Mouse (Mus musculus) kidney, embryonic 14.5 days (tissue): ENCODE measurements around the gene Kl. TPM values are rescaled to one million over a fixed set of nuclear protein-coding genes. Genes with fewer than 3 reads are reported as not detected.
A peak's percentile ranks its signal among the peaks of the same experiment; 100 is the strongest.

Experiments
- ATAC-seq: fragments of 200-750 bp; cut with Nextera tagmentation; 2 replicates; pipeline ENCODE4 v1.8.0; 2017; ENCODE audit warnings: moderate number of reproducible peaks, mild to moderate bottlenecking, moderate TSS enrichment, moderate library complexity; ENCODE audit not compliant: low FRiP score, low TSS enrichment
- H3K27ac ChIP-seq: fragments of 300-500 bp; sonication (generic); 2 replicates; pipeline ENCODE4 v1.5.1; 2014; ENCODE audit warnings: low read depth, mild to moderate bottlenecking, low read length, moderate library complexity, mixed read lengths
- H3K27me3 ChIP-seq: fragments of 300-500 bp; sonication (generic); 2 replicates; pipeline ENCODE4 v1.6.1; 2014; ENCODE audit warnings: mild to moderate bottlenecking, low read length; ENCODE audit not compliant: control insufficient read depth, insufficient read depth
- H3K36me3 ChIP-seq: fragments of 300-500 bp; sonication (generic); 2 replicates; pipeline ENCODE4 v1.6.1; 2014; ENCODE audit warnings: low read length, mixed read lengths; ENCODE audit not compliant: control insufficient read depth, insufficient read depth
- H3K4me1 ChIP-seq: fragments of 300-500 bp; sonication (generic); 2 replicates; pipeline ENCODE4 v1.6.1; 2014; ENCODE audit warnings: low read length, mixed read lengths; ENCODE audit not compliant: control insufficient read depth, insufficient read depth
- H3K4me2 ChIP-seq: fragments of 300-500 bp; sonication (generic); replicated peaks from 2 replicates; pipeline ENCODE4 v1.6.1; 2014; ENCODE audit warnings: low read depth, mild to moderate bottlenecking, low read length
- H3K4me3 ChIP-seq: fragments of 300-500 bp; sonication (generic); 2 replicates; pipeline ENCODE4 v1.5.1; 2014; ENCODE audit warnings: mild to moderate bottlenecking, low read length
- H3K9ac ChIP-seq: fragments of 300-500 bp; sonication (generic); 2 replicates; pipeline ENCODE4 v1.6.1; 2014; ENCODE audit warnings: low read depth, mild to moderate bottlenecking, low read length, moderate library complexity
- H3K9me3 ChIP-seq: fragments of 300-500 bp; sonication (generic); 2 replicates; pipeline ENCODE4 v1.6.1; 2016; ENCODE audit warnings: low read length; ENCODE audit not compliant: control insufficient read depth
- WGBS: fragments of 180-500 bp; shearing (Covaris S2); extraction: QIAGEN DNeasy Blood & Tissue Kit; methylation state at CpG from one replicate; pipeline ENCODE4 v1.1.7; 2014; 5-methylcytosine and 5-hydroxymethylcytosine counted together
- polyA plus RNA-seq: library from polyadenylated mRNA; unstranded; fragments of >200 nt; fragmentation: Nextera tagmentation; extraction: Ambion mirVana; gene quantifications from 2 replicates; pipeline ENCODE4 v1.2.1, GENCODE M21; 2014

Gene Kl
- 0.30 and 2.2 TPM in 2 replicates for polyA plus RNA-seq

- H3K9me3 ChIP-seq: no peaks in the 10 kb centered on the region
- H3K36me3 ChIP-seq: no peaks in the 10 kb centered on the region
- WGBS: under 1% methylated on average over 22 of the region's 22 CpGs
- H3K9ac ChIP-seq: peak within 1 kb of the TSS; percentile 44
- H3K4me1 ChIP-seq: no peaks in the 10 kb centered on the region
- H3K4me3 ChIP-seq: peak within 1 kb of the TSS; percentile 49
- peaks cover 20% of the 10 kb centered on the region for H3K27me3 ChIP-seq
- peak; percentile 61; the same call in 1 of the 2 replicates for ATAC-seq
- H3K27ac ChIP-seq: no peak within 1 kb of the TSS
- H3K4me2 ChIP-seq: peak within 1 kb of the TSS; percentile 89
Measured at GRCm38 (mm10) chr5:150952328-150952668, at the start of gene Kl. Gene Kl (plus strand): TSS chr5:150952607.

- Histone ChIP-seq H3K9me3 (no peaks in the 10 kb centered on the region), H3K27me3 (no peaks in the 10 kb centered on the region), H3K9ac (no peak overlapping the region), H3K4me3 (no peak overlapping the region), H3K27ac (no peak overlapping the region), H3K4me2 (no peak overlapping the region), H3K36me3 (no peaks in the 10 kb centered on the region), H3K4me1 (no peaks in the 10 kb centered on the region)
- ATAC-seq: peak; percentile 69; the same call in 1 of the 2 replicates
- WGBS: 49% methylated on average over 9 of the region's 9 CpGs
Measured at GRCm38 (mm10) chr5:150906053-150907040, 46.1 kb upstream of the Kl start.

GRCm38 (mm10) chr5:150912156-150912555 is 40.3 kb upstream of the Kl start:
- peaks cover 16% of the 10 kb centered on the region for H3K4me1 ChIP-seq
- peak overlapping the region; percentile 73 for H3K27ac ChIP-seq
- ATAC-seq: peak; percentile 82
- no peak overlapping the region for H3K9ac ChIP-seq
- H3K36me3 ChIP-seq: no peaks in the 10 kb centered on the region
- H3K4me2 ChIP-seq: no peak overlapping the region
- 0% methylated on average over 2 of the region's 2 CpGs for WGBS
- no peak overlapping the region for H3K4me3 ChIP-seq
- no peaks in the 10 kb centered on the region for H3K9me3 ChIP-seq
- no peaks in the 10 kb centered on the region for H3K27me3 ChIP-seq

GRCm38 (mm10) chr5:150912656-150913055 is 39.8 kb upstream of the Kl start:
- Histone ChIP-seq H3K27me3 (no peaks in the 10 kb centered on the region), H3K36me3 (no peaks in the 10 kb centered on the region), H3K4me1 (peaks cover 16% of the 10 kb centered on the region), H3K9ac (no peak overlapping the region), H3K9me3 (no peaks in the 10 kb centered on the region), H3K4me3 (no peak overlapping the region), H3K4me2 (no peak overlapping the region), H3K27ac (peak overlapping the region; percentile 73)
- WGBS: 6% methylated on average over 5 of the region's 5 CpGs
- no peak for ATAC-seq

GRCm38 (mm10) chr5:150915080-150916055 is 37.0 kb upstream of the Kl start:
- peak; percentile 25; the same call in 1 of the 2 replicates for ATAC-seq
- H3K27me3 ChIP-seq: no peaks in the 10 kb centered on the region
- H3K9ac ChIP-seq: no peak overlapping the region
- WGBS: 74% methylated on average over 4 of the region's 4 CpGs
- peaks cover 16% of the 10 kb centered on the region for H3K4me1 ChIP-seq
- no peaks in the 10 kb centered on the region for H3K36me3 ChIP-seq
- no peak overlapping the region; the same call in 1 of the 2 replicates for H3K27ac ChIP-seq
- H3K4me2 ChIP-seq: no peak overlapping the region
- H3K4me3 ChIP-seq: no peak overlapping the region
- no peaks in the 10 kb centered on the region for H3K9me3 ChIP-seq

- H3K9me3 ChIP-seq: no peaks in the 10 kb centered on the region
- H3K4me1 ChIP-seq: peaks cover 10% of the 10 kb centered on the region
- 76% methylated on average over 21 of the region's 21 CpGs for WGBS
- H3K27ac ChIP-seq: no peak overlapping the region
- H3K4me2 ChIP-seq: no peak overlapping the region
- no peak overlapping the region for H3K4me3 ChIP-seq
- no peaks in the 10 kb centered on the region for H3K27me3 ChIP-seq
- ATAC-seq: no peak
- H3K9ac ChIP-seq: no peak overlapping the region
- no peaks in the 10 kb centered on the region for H3K36me3 ChIP-seq
Measured at GRCm38 (mm10) chr5:150917131-150917858, 35.1 kb upstream of the Kl start.

DNA sequence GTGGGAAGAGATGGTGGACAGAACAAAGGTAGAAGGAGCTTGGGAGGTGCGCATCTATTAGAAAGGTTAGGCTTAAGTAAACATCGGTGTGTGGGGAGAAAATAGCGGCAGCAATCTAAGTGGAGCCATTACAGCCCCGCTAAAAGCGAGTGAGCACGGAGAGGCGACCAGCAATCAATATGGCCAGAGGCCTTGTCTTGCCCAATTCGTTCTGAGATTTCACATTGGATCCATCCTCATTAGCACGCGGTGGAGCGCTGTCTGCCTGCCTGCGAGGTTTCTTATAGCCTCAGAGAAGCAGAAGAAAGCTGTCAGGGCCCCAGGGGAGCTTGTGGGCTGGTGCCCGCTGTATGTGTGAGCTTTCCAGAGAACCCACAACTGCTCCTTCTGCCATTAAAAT is 33.8 kb upstream of the Kl start:
- Histone ChIP-seq H3K4me1 (peaks cover 9% of the 10 kb centered on the region), H3K9me3 (no peaks in the 10 kb centered on the region), H3K4me2 (no peak overlapping the region), H3K27ac (no peak overlapping the region), H3K4me3 (no peak overlapping the region), H3K27me3 (no peaks in the 10 kb centered on the region), H3K9ac (no peak overlapping the region), H3K36me3 (no peaks in the 10 kb centered on the region)
- WGBS: 90% methylated on average over 13 of the region's 13 CpGs
- ATAC-seq: no peak

DNA sequence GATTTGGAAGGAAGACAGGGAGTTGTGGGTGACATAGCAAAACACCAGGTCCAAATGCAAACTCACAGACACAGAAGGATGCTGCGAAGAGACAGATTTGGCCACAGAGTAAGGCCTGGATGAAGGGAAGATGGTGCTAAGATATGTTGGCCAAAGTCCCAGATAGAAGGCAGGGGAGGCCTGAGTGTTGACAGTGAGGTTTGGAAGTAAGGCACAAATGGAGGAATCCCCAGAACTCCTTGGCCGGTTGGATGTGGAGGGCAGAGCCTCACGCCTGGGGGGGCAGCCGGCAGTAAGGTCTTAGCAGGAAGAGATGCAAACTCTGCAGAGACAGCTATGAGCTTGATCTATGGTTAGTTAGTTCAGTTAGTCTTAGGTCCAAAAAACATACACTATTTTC is 33.1 kb upstream of the Kl start:
- Histone ChIP-seq H3K27me3 (no peaks in the 10 kb centered on the region), H3K36me3 (no peaks in the 10 kb centered on the region), H3K9me3 (no peaks in the 10 kb centered on the region), H3K27ac (no peak overlapping the region), H3K4me2 (no peak overlapping the region), H3K4me1 (peaks cover 5% of the 10 kb centered on the region), H3K9ac (no peak overlapping the region), H3K4me3 (no peak overlapping the region)
- 82% methylated on average over 4 of the region's 4 CpGs for WGBS
- ATAC-seq: no peak
